Mouse (Mus musculus) left cerebral cortex, postnatal 36 days (tissue): ENCODE results near the gene Olfr1122. TPM values are rescaled to one million over a fixed set of nuclear protein-coding genes. Genes with fewer than 3 reads are reported as not detected.
"Not testable (repeated sequence)": the region's sequence is repeated elsewhere in the genome, so short reads cannot be mapped to it uniquely, and the experiment has no call there.

Source experiments
- DNase-seq, 2 experiments: peaks; one replicate each; pipeline ENCODE4 v3.0.0; 2021 to 2022; ENCODE audit warnings: low spot score in 2 of 2, mixed read lengths in 1 of 2
- intact Hi-C: fragments of 180-260 bp; cut with DNase I; formaldehyde crosslinking; loops from one replicate; pipeline ENCODE4 v1.15.1; 2025
- total RNA-seq, 2 experiments: library from RNA; stranded (reverse); gene quantifications; 2 replicates each; pipeline ENCODE4 v1.2.3; 2021

Gene Olfr1122
- under 1 TPM in 1 of 2 experiments, not detected in 1; 0.18 TPM for total RNA-seq

DNA sequence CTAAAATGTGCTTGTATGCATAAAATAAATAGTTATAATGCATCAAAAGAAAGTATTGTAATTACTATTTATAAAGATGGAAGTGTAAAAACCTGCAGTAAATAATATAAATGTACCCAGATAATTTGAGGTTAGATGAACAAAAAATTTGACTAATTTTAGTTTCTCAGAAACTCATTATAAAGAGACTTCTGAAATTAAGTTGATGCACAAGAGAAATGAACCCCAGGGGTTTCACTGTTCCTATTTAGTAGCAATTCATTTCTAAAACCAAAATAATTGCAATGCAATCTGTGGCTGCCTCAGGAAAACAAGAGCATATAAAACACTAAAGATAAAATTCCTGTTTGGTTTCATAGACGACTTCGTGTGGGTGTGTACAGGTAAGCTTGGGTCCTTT lies at the start of gene Olfr1122:
Gene Olfr1122 (plus strand): TSS at position 301 of the 400 bp plus-strand sequence.
- DNase-seq: no peak
- intact Hi-C loops: no loop called here

DNA sequence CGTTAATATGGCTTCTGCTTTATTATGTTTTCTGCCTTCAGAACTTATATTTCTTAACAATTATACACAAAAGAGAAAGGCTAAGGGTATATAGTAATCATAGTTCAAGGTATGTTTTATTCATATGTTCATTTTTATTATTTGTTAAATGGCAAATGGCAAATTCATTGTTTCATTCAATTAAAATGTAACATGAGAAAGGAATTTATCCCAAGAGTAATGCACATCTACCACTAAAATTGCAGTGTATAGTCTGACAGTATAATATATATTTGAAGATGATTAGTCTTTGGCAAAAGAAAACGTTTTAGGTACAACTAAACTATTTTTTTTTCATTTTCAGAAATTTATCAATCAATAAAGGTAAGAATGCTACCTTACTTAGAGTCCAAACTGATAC lies 31.1 kb upstream of the Olfr1122 start, which contains the start of gene Olfr1120:
Gene Olfr1120 (plus strand): TSS at position 301 of the 400 bp plus-strand sequence.
- intact Hi-C loops: no loop called here
- DNase-seq: no peak

- intact Hi-C loops, DNase-seq: not testable (repeated sequence)
These were observed 25.5 kb upstream of the Olfr1122 start for GRCm38 (mm10) chr2:87360121-87360520.

- DNase-seq: no peak
- intact Hi-C loops: no loop called here
These were observed 16.1 kb upstream of the Olfr1122 start, which contains the start of gene Olfr1121 for GRCm38 (mm10) chr2:87369595-87369994. TSS of gene Olfr1121 (plus strand) at chr2:87369895.

GRCm38 (mm10) chr2:87371726-87372125 lies 13.9 kb upstream of the Olfr1122 start:
- intact Hi-C loops: no loop called here
- no peak for DNase-seq

DNA sequence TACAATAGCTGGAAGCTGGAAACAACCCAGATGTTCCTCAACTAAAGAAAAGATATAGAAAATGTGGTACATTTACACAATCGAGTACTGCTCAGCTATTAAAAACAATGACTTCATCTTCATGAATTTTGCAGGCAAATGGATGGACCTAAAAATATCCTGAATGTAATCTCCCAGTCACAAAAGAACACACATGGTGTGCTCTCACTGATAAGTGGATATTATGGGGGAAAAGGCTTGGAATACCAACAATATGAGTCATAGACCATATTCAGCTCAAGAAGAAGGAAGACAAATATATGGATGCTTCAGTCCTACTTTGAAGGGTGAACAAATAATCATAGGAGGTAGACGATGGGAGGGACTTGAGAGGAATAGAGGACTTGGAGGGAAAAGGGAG lies 1.7 kb upstream of the Olfr1122 start:
- intact Hi-C loops: no loop called here

DNA sequence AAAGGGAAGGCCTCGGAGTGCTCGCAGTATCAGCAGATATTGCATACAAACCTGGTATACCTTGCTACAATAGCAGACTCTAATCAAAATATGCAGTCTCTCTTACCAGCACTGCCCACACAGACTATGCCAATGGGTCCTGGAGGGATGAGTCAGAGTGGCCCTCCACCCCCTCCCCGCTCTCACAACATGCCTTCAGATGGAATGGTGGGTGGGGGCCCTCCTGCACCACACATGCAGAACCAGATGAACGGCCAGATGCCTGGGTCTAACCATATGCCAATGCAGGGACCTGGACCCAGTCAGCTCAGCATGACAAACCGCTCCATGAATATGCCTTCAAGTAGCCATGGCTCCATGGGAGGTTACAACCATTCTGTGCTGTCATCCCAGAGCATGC lies 8.0 kb downstream of the Olfr1122 start:
- DNase-seq, intact Hi-C loops: not testable (repeated sequence)

More for the DNA sequence above, 1.7 kb upstream of the Olfr1122 start:
- no peak for DNase-seq

DNA sequence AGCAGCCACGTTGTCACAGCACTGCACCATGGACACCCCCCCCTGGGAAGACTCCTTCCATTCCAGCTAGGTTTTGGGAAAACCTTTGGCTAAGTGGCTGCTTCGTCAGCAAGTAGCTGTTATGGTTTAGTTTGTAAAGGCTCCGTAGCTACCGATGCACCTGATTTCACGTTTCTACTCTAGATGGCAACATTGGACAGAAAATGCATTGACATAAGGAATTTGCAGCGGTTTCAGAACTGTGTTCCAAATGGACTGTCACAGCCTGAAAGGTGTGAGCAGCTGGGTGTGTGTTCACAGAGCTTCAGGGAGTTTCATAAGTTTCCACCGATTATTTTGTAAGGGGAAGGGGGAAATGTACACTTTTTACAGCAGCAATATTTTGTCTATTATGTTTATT lies 9.0 kb downstream of the Olfr1122 start:
- intact Hi-C loops, DNase-seq: not testable (repeated sequence)

- intact Hi-C loops: no loop called here
- DNase-seq: no peak
These were observed 30.7 kb downstream of the Olfr1122 start, which contains the start of gene Olfr1123 for GRCm38 (mm10) chr2:87416335-87416734. TSS of gene Olfr1123 (plus strand) at chr2:87416635.

- no peak for DNase-seq
- intact Hi-C loops: no loop called here
These were observed 44.3 kb downstream of the Olfr1122 start, which contains the start of gene Olfr1124 for GRCm38 (mm10) chr2:87429975-87430374. TSS of gene Olfr1124 (plus strand) at chr2:87430275.

DNA sequence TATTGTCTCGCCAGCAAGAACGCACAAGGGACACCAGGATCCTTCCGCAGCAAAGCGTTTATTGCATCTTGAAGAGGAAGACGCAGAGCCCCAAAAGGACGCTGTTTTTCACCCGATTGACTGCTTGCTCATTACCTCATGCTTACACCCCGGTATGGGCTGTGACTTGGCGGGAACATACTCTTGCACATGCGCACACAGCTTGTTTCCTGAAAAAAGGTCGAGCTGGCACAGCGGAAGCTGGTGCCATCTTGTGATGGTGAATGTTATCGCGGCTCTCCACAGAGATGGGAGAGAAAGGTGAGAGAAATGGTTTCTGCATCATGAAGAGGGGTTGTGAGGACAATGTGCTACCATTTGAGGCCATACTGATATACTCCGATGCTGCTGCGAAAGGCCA lies 52.1 kb downstream of the Olfr1122 start:
- DNase-seq: no peak
- intact Hi-C loops: no loop called here

Other genes with a start within 250 kb of the Olfr1122 start
- not detected for gene Olfr1110, start 245.5 kb upstream of the Olfr1122 start, total RNA-seq
- not detected for gene Olfr1111, start 233.2 kb upstream of the Olfr1122 start, total RNA-seq
- not detected for gene Olfr1112, start 198.1 kb upstream of the Olfr1122 start, total RNA-seq
- gene Olfr1113, start 176.9 kb upstream of the Olfr1122 start, total RNA-seq: not detected
- not detected for gene Olfr1115, start 137.8 kb upstream of the Olfr1122 start, total RNA-seq
- gene Olfr1116, start 118.3 kb upstream of the Olfr1122 start, total RNA-seq: not detected
- not detected for gene Olfr1118, start 78.3 kb upstream of the Olfr1122 start, total RNA-seq
- not detected for gene Olfr1120, start 31.0 kb upstream of the Olfr1122 start, total RNA-seq
- gene Olfr1121, start 16.0 kb upstream of the Olfr1122 start, total RNA-seq: not detected
- gene Olfr1123, start 30.8 kb downstream of the Olfr1122 start, total RNA-seq: not detected
- not detected for gene Olfr1124, start 44.4 kb downstream of the Olfr1122 start, total RNA-seq
- gene Olfr1126, start 68.1 kb downstream of the Olfr1122 start, total RNA-seq: not detected
- not detected for gene Pramel7, start 111.2 kb downstream of the Olfr1122 start, total RNA-seq
- gene Pramel6, start 120.7 kb downstream of the Olfr1122 start, total RNA-seq: not detected
- gene Olfr153, start 145.9 kb downstream of the Olfr1122 start, total RNA-seq: not detected
- gene Olfr1128, start 159.7 kb downstream of the Olfr1122 start, total RNA-seq: not detected
- not detected for gene Olfr1129, start 188.1 kb downstream of the Olfr1122 start, total RNA-seq
- not detected for gene Olfr1130, start 220.4 kb downstream of the Olfr1122 start, total RNA-seq
- gene Olfr1131, start 241.3 kb downstream of the Olfr1122 start, total RNA-seq: not detected